Mouse (Mus musculus) brown adipose tissue, adult 24 weeks (tissue): ENCODE measurements around the gene Ptpdc1. TPM values are rescaled to one million over a fixed set of nuclear protein-coding genes. Genes with fewer than 3 reads are reported as not detected.
A peak's percentile ranks its signal among the peaks of the same experiment; 100 is the strongest.

Experiments
- H3K27ac ChIP-seq: fragments of 200-500 bp; replicated peaks from 2 replicates; pipeline ENCODE4 v1.5.1; 2012; ENCODE audit warnings: low read depth, mild to moderate bottlenecking, low read length
- H3K4me1 ChIP-seq: fragments of 200-500 bp; 2 replicates; pipeline ENCODE4 v1.6.1; 2012; ENCODE audit warnings: low read length, mixed read lengths; ENCODE audit not compliant: control insufficient read depth, insufficient read depth, insufficient read length
- H3K4me3 ChIP-seq: fragments of 200-500 bp; 2 replicates; pipeline ENCODE4 v1.5.1; 2012; ENCODE audit warnings: low read depth, mild to moderate bottlenecking, low read length, moderate library complexity; ENCODE audit not compliant: insufficient read depth
- polyA plus RNA-seq: library from polyadenylated mRNA; stranded (reverse); fragments of >200 nt; gene quantifications from 2 replicates; pipeline ENCODE4 v1.2.4, GENCODE M21; 2012; ENCODE audit not compliant: missing spikeins, insufficient read depth, insufficient read length

Ptpdc1 gene
- polyA plus RNA-seq, 1 experiment: 3.1 TPM

DNA sequence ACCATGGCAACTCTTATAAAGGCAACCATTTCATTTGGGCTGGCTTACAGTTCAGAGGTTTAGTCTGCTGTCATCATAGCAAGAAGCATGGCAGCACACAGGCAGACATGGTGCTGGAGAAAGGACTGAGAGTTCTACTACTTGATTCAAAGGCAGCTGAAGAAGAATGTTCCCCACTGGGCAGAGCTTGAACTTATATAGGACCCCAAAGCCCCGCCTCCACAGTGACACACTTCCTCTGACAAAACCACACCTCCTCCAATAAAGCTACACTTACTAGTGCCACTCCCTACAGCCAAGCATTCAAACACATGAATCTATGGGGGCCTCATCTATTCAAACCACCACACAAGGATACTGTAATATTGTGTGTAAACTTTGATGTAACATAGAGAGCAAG, 70.9 kb downstream of the Ptpdc1 start:
- peaks cover 4% of the 10 kb centered on the region; the same call in 1 of the 2 replicates for H3K4me1 ChIP-seq
- H3K27ac ChIP-seq: no peak overlapping the region
- H3K4me3 ChIP-seq: no peak overlapping the region

DNA sequence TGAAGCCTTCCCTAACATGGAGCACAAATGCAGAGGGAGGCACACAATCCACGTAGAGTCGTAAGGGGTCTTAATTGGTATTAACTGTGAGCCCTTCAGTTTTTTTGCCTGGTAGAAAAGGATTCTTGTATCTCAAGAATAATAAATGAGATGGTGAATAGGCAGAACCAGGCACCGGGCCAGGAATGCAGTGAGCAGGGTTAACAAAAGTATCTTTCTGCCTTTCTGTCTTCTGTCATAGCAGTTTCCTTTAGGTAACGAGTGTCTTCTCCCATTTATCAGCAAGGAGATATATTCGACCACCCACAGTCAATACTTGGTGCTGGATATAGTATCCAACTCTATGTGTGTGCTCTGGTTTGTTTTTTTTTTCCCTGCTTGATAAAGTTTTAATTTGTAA, 72.0 kb downstream of the Ptpdc1 start:
- Histone ChIP-seq H3K4me1 (peaks cover 4% of the 10 kb centered on the region; the same call in 1 of the 2 replicates), H3K4me3 (no peak overlapping the region), H3K27ac (no peak overlapping the region)

GRCm38 (mm10) chr13:48552181-48553090, 73.0 kb downstream of the Ptpdc1 start:
- Histone ChIP-seq H3K27ac (peak overlapping the region; percentile 72), H3K4me3 (peak overlapping the region; percentile 56), H3K4me1 (peaks cover 4% of the 10 kb centered on the region; the same call in 1 of the 2 replicates)

DNA sequence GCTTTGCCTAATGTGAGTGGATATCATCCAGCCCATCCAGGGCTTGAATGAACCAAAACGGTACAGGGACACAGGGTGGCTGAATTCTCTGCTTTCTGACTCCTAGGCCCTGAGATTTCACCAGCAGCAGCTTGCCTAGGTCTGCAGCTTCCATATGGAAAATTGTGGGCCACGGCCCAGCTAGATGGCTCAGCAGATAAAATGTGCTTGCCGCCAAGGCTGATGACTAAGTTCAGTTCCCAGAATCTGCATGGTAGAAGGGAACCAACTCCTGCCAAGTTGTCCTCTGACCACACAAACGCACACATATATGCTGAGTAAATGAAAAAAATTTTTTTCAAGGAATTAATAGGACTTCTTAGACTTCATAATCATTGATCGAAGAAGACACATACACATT, 77.2 kb downstream of the Ptpdc1 start:
- Histone ChIP-seq H3K27ac (no peak overlapping the region), H3K4me3 (no peak overlapping the region), H3K4me1 (peaks cover 9% of the 10 kb centered on the region)

DNA sequence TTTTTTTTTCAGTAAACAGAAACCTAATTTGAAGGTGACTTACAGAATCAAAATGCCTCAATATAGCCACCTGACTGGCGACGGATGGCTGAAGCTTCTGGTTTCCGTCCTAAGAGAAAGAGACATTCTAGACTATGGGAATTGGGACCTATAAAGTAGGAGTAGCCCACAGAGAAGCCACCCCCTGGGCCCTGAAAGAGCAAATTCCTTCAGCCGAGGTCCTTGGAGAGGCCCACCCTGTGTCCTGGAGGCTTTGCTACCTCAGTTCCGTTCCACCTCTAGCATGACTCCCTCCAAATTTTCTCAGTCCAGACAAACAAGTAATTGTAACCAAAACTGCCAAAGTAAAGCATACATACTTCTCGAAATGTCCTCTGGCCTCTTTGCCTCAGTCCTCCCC, 77.8 kb downstream of the Ptpdc1 start:
- Histone ChIP-seq H3K4me3 (no peak overlapping the region), H3K27ac (no peak overlapping the region), H3K4me1 (peaks cover 5% of the 10 kb centered on the region)

DNA sequence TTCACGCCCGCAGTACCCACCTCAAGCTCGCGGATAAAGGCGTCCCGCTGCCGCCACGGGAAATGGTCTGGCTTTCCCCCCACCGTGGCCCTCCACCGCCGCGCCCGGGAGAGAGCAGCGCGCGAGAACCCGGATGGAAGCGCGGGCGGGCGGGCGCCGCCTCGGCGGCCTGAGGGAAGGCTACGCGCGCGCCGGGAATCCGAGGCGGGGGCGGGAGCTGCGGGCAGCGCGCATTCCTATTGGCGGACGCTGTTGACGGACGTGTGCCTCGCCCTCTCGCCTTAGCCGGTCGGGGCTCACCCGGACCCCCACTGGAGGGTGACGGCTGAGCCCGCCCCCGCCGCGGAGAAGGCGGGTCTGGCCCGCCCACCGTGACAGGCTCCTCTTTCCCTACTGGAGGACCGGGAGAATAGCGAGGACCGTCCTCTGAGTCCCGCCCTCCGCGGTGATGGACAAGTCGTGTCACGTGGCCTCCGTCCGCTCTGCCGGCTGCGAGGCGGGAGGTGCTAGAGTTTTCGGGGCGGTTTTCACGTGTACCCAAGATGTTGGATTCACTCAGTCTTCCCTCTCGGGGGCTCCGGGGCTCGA, 79.0 kb downstream of the Ptpdc1 start:
- Histone ChIP-seq H3K4me3 (peak overlapping the region; percentile 93), H3K27ac (peak overlapping the region; percentile 99)

DNA sequence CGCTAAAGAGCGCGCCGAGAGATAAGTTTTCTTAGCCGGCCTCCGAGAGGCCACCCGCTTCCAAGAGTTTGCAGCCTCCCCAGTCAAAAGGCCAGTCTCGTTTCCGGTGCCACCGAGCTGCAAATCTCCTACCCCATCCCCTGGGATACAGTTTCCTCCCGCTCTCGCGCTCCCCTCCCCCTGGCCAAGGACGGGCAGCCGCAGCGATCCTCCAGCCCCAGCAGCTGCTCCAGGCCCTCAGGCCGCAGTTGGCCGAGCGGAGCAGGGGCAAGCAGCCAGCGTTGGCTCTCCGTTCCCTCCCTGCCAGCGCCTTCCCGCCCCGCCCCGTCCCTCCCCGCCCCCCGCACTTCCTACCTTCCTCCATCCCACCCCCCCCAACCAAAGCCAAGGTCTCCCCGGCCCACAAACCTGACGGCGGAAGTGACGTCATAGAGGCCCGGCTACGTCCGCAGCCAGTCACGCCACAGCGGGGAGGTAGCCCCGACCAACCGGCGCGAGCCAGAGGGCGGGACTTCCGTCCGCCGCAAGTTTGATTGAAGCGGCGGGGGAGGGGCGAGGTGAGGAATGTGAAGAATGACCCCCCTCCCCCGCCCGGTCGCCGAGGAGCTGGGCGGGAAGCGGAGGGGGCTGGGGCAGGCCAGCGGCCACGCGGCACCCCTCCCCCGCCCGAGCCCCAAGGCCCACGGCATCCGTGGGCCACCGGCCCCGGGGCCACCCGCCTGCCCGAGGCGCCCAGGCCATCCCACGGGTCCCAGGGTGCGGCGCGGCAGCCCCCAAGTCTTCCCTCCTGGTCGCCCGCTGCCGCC, 79.8 kb downstream of the Ptpdc1 start:
- Histone ChIP-seq H3K4me3 (peak overlapping the region; percentile 93), H3K27ac (peak overlapping the region; percentile 99), H3K4me1 (peaks cover 7% of the 10 kb centered on the region)

More for the DNA sequence above, 79.0 kb downstream of the Ptpdc1 start:
- H3K4me1 ChIP-seq: peaks cover 5% of the 10 kb centered on the region

DNA sequence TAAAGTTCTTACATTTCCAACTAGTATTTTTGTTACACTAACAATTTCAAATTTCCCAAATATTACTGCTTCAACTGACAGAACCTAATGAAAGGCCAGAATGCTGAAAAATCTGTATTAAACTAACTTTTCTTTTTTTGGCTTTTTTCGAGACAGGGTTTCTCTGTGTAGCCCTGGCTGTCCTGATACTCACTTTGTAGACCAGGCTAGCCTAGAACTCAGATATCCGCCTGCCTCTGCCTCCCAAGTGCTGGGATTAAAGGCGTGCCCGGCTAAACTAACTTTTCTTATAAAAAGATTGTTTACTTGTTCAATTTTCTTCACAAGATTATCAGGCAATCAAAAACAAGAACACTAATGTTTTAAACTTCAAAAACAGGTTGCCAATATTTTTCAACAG, 80.6 kb downstream of the Ptpdc1 start:
- H3K4me3 ChIP-seq: peak overlapping the region; percentile 87
- H3K4me1 ChIP-seq: peaks cover 13% of the 10 kb centered on the region
- H3K27ac ChIP-seq: peak overlapping the region; percentile 98

DNA sequence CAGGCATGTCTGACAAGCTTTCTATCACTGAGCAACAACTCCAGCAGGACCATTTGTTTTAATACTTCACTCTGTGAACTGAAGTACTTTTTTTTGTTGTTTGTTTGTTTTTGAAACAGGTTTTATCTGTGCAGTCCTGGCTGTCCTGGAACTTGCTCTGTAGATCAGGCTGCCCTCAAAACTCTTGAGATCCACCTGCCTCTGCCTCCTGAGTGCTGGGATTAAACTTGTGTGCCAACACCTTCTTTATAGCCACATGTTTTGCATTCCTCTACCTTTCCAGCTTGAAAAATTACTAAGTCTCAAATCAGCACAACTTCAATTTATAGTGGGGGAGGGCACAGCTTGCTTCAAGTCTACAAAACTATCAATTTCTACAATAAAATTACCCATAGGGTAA, 81.1 kb downstream of the Ptpdc1 start:
- Histone ChIP-seq H3K27ac (peak overlapping the region; percentile 62; the same call in 1 of the 2 replicates), H3K4me1 (peaks cover 13% of the 10 kb centered on the region), H3K4me3 (peak overlapping the region; percentile 38)

DNA sequence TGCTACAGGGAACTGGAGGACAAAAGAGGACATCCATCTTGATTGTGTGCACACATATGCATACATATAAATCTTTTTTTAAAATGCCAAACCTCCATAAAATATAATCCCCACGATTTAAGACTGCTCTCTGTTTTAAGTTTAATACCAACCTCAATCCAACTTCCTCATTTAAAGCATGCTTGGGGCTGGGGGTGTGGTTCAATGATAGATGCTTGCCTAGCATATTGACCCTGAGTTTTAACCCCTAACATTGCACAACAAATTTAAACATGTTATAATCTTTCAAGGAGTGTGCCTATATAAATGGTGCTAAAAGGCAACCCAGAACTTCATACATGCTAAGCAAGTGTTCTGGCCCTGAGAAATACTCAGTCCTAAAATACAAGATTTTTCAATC, 85.0 kb downstream of the Ptpdc1 start:
- 0 out of 2 replicates have a peak overlapping the region, but pooled peaks have one; percentile 8 for H3K27ac ChIP-seq
- peaks cover 15% of the 10 kb centered on the region for H3K4me1 ChIP-seq
- H3K4me3 ChIP-seq: no peak overlapping the region

GRCm38 (mm10) chr13:48533441-48533840, 92.0 kb downstream of the Ptpdc1 start:
- Histone ChIP-seq H3K27ac (no peak overlapping the region), H3K4me1 (no peaks in the 10 kb centered on the region; the same call in 1 of the 2 replicates), H3K4me3 (no peak overlapping the region)

- Histone ChIP-seq H3K4me3 (no peak overlapping the region), H3K27ac (no peak overlapping the region), H3K4me1 (no peaks in the 10 kb centered on the region)
Observed at GRCm38 (mm10) chr13:48531448-48531847, 94.0 kb downstream of the Ptpdc1 start.

DNA sequence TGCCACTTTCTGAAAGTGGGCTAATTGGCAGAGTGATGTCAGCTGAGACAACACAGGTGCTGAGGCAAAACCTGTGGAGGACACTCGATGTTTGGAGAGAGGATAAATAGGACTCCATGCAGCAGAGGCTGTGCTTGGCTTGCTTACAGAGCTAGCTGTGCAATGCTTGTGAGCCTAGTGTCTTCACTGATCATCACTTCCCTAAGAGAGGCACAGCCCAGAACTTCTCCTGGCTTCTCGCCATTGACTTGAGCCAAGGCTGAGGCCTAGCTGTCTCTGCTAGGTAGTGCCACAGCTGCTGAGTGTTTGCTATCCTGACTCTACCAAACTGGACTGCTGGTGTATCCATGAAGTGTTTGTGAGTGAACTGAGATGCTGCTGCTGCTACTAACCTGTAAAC, 94.8 kb downstream of the Ptpdc1 start:
- Histone ChIP-seq H3K4me1 (no peaks in the 10 kb centered on the region), H3K4me3 (no peak overlapping the region), H3K27ac (no peak overlapping the region)

DNA sequence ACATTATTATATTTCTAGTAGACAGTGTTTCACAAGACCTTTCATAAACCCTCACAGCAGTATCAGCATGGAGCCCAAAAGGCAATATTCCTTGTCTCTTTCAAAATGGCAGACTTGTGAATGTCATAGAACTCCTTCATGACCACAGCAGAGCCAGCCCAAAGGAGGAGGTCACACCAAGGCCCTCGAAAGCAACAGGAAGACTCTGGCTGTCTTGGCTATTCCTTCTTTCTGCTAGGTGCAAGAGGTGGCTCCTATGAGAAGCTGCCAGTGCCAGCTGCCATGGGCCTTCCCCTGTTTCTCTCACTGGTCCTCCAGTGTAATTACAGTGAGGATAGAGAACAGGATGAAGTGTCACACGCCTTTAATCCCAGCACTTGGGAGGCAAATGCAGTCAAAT, 96.4 kb downstream of the Ptpdc1 start:
- no peak overlapping the region for H3K27ac ChIP-seq
- no peak overlapping the region for H3K4me3 ChIP-seq
- no peaks in the 10 kb centered on the region for H3K4me1 ChIP-seq
